Mouse (Mus musculus) left cerebral cortex, adult 8-10 months (tissue): ENCODE results near the gene Lsp1. TPM values are rescaled to one million over a fixed set of nuclear protein-coding genes. Genes with fewer than 3 reads are reported as not detected.

ENCODE experiments used
- DNase-seq, 2 experiments: peaks; one replicate each; pipeline ENCODE4 v3.0.0; 2022; ENCODE audit warnings: low spot score in 2 of 2
- total RNA-seq, 4 experiments: library from RNA; stranded (reverse); gene quantifications; 2 replicates each; pipeline ENCODE4 v1.2.4; 2022

Lsp1 gene
- total RNA-seq, 4 experiments from 2014 or later, result 10.8 to 18.8 (median 13.9) TPM

DNA sequence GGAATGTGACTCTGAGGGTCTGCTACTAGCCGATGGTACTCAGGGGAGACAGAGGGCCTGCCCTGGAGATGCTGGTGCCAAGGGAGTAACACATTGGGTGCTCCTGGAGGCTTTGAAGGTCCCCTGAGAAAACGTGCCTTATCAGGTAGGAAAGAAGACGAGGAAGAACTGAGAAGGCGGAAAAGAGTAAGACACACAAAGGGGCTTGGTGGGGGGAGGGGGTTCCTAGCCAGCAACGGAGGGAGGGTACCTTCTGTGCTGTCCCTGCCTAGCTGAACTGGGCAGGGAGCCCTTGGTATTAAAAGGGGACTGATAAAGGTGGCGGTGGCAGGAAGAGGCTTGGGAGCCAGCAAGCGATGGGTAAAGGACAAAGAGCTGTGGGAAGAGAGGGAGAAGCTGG is 15.0 kb downstream of the Lsp1 start:
- DNase-seq, result no peak

DNA sequence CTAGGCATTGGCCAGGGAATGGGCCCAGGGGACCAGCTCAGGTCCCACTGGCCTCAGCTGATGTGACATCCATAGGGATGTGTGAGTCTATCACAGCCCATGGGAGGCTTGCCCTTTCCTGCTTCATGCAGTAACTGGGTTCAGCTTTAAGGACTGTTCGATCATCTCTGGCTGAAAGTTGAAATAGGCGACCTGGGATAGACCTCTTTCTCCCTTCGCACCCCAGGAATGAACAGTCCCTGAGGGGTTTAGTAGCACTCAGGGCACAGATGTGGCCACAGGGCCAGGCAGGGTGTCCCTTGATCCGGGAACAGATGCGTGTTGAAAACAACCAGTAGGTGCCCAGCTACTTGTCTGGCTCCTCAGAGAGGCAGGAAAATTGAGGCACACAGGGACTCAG is 15.7 kb downstream of the Lsp1 start:
- DNase-seq, result no peak

DNA sequence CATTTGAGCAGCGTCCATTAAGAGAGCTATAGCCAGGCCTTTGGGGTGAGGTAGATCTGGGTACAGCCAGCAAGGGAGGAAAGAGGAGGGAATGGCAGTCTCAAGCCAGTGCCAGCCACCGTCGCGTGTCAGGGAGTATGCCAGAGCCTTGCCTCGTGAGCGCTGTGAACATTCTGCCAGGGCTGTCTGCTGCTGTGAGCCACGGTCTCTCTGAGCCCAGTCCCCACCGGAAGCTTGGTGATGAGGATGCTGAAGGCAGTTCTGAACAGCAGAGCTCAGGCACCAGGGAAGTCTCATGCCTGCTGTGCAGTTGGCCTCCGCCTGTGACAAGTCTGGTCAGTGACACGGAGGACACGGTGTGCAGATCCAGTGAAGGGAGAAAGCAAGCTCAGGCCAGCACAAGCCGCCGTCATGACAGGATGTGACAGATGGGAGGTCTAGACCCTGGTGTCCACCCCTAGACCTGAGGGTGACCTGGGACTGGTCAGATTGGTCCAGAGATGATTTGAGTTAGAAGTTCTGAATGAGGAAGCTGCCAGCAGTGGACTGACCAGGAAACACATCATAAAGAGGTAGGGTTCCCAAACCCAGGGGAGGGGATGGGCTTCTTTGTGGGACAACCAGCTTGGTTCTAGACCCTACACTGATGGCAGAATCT is 16.3 kb downstream of the Lsp1 start:
- DNase-seq, result no peak

DNA sequence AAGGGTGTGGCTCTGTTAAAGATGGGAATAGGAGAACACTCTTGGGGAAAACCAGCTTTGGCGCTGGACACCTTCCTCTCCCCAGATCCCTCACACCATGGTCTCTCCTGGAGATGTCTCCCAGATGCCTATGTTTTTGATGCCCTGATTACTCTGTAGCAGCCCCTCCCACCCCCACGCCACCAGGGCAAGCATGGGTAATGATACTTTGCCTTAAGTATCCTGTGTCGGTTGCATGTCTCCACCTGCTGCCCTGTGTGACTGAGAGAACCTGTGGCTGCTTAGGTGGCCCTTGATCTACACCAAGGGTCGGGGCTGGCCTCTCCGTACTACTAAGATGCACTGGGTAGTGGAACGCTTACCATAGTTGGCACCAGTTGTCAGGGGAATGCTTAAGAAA is 17.4 kb downstream of the Lsp1 start:
- no peak for DNase-seq

GRCm38 (mm10) chr7:142478574-142478973 is 18.0 kb downstream of the Lsp1 start:
- DNase-seq, result no peak

GRCm38 (mm10) chr7:142479307-142479706 is 18.7 kb downstream of the Lsp1 start:
- DNase-seq, result no peak

GRCm38 (mm10) chr7:142479886-142480285 is 19.3 kb downstream of the Lsp1 start:
- no peak for DNase-seq

DNA sequence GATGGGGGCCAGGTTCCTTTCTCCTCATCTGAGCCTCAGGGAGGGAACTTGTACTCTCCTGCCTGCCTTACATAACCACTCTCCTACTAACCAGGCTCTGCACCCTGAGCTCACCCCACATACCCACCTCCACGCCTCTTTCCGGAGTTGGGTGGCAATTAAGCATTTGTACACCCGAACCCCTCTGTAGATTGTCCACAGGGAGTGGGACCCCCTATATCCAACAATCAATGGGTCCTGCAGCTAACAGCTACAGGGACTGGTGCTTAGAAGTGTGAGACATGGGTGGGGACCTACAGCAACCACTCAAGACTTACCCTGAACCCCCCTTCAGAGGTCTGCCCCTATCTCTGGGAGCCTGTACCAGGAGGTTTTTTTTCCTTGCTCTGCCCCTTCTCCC is 20.1 kb downstream of the Lsp1 start:
- DNase-seq, result no peak

DNA sequence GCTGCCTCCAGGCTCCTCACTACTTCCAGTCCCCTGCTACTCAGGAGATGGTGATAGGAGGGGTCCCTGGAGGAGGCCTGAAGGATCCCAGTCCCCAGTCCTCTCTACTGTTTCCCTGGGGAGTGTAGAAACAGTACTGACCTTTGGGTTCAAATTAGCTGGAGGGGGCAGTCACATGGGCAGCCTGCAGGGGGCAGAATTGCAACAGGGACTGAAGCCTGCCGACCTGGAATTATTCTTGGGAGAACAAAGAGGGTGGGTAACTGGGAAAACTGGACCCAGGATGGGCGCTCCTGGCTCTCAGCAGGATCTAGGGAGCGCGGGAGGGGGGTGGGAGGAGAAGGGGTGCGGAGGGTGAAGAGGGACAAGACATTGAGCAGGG is 20.6 kb downstream of the Lsp1 start:
- DNase-seq, result no peak

DNA sequence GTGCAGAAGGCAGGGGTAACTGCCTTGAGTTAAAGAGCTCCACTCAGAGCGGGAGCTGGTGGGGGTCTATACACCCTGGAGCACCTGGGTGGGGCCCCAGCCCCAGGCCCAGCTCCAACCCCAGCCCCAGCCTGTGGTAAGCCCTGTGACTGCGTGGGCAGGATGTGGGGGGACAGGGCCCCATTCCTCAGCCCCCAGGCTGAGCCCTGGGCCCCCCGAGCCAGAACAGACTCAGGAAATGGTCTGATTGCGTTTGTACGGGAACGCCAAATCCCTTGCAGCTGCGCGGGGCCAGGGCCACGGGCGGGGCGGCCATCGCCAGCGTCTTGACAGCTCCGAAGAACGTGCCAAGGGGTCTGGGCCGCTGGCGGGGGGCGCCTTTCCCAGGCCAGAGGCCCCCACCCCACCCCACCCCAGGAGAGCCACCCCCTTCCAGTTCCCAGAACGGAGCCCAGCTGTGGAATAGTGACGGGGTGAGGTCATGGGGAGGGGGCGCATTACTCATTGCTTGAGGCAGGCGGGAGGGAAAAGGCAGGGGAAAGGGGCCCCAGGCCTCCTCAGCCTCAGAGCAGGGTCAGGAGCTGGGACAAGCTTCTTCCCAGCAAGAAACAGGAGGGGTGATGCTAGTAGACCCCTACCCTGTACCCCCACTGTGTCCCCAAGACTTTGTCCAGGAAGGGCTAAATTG is 21.1 kb downstream of the Lsp1 start:
- DNase-seq, result no peak

GRCm38 (mm10) chr7:142482256-142482609 is 21.6 kb downstream of the Lsp1 start:
- no peak for DNase-seq

GRCm38 (mm10) chr7:142483136-142483535 is 22.5 kb downstream of the Lsp1 start:
- no peak for DNase-seq

DNA sequence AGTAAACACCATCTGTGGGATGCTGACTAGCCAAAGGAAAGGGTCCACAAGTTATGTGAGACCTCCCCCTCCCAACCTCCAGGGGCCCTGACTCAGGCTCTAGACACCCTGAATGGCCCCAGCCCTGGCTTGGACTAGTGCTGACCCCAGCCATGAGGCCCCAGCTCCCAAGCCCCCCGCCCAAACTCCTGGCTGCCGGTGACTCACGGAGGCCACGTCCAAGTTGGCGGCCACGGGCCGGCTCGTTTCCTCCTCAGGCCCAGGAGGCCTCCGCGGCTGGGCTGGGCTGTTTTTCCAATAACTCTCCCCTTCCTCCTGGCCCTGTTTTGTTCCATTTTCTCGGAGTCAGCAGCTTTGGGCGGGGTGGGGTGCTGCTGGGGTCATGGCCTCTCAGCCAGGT is 24.2 kb downstream of the Lsp1 start:
- DNase-seq, result no peak

DNA sequence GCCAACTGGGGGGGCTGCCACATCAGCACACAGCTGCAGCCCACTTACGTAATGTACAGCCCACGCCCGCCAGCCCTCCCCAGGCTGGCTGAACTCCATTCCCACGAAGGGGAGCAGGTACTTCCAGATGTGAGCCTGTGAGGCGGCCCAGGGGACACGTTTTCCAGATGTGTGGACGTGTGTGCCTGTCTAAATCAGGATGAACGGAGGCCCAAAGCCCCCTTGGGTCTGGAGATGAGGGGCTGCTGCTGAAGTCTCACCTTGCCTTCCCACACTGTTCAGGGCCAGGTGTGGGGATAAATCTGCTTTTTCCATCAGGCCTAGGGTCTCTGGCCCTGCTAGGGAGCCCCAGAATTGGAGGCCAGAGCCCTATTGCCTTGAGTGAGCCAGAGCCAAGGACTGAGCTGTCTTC is 26.1 kb downstream of the Lsp1 start:
- no peak for DNase-seq

GRCm38 (mm10) chr7:142487341-142487859 is 26.8 kb downstream of the Lsp1 start:
- DNase-seq, result no peak

DNA sequence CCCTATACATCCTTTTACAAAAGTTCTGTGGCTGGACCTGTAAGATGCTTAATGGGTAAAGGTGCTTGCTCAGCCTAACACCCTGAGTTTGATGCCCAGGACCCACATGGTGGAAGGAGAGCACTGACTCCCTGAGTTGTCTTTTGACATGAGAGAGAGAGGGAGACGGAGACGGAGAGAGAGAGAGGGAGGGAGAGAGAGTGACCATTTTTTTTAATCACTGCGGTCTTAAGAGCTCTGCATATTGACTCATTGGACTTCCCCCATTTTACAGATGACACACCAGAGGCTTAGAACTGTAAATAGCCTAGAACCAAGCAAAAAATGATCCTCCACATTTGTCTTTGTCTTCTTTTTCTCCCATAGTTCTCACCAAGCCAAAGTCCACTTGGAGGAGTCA is 27.4 kb downstream of the Lsp1 start:
- no peak for DNase-seq

DNA sequence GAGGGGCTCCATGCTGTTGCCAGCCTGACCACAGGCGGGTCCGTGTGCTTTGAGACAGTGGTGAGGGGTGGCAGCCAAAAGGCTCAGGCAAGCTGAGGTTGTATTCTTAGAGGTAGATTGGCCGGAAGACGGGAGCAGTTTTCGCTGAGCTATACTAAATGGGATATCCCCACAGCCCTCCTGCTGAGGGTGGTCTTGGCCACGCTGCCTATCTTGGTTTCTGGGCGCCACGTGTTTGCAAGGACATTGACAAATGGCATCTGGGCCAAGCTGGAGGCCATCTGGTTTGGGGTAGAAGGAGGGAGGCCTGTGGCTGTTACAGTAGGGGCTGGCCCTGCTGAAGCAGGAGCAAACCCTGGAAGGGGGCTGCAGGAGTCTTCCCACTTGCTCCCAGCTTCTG is 32.9 kb downstream of the Lsp1 start:
- DNase-seq, result no peak

DNA sequence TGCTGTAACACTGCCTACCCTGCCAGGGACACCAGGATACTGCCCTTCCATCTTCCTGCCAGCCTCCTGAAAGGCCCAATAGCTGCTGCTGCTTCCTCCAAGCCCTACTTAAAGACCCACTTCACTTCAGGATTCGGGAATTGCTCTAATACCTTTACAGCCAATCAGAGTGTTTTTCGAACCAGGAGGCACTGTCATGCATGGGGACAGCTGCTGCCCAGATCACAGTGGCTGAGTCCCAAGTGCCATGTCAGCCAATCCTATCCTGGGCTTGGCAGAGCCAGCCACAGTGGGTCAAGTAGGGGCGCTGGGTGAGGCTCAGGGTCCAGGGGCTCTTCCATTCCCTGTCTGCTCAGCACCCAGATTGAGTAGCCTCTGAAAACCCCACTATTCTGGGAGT is 35.5 kb downstream of the Lsp1 start:
- DNase-seq, result no peak

GRCm38 (mm10) chr7:142496800-142497199 is 36.2 kb downstream of the Lsp1 start:
- DNase-seq, result no peak

DNA sequence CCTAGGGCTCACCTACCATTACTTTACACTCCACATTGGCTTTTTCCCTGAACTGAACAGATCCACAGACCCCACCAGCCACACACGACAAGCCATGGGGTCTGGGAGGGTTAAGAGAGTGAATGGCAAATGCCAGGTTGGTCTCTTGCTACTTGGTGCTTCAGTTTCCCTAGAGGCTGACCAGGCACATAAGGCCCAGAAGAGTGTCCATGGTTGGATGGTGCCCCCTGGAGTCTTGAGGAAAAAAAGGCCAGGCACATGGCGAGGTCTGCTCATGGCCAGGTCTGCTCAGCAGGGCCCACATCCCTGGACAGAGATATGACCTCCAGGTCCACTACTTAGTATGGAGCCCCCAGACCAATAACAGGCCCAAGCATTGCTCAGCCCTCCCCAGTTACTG is 37.2 kb downstream of the Lsp1 start:
- no peak for DNase-seq

GRCm38 (mm10) chr7:142498575-142498974 is 38.0 kb downstream of the Lsp1 start, which contains the start of gene Tnnt3:
TSS of gene Tnnt3 (plus strand) at chr7:142498836.
- no peak for DNase-seq

DNA sequence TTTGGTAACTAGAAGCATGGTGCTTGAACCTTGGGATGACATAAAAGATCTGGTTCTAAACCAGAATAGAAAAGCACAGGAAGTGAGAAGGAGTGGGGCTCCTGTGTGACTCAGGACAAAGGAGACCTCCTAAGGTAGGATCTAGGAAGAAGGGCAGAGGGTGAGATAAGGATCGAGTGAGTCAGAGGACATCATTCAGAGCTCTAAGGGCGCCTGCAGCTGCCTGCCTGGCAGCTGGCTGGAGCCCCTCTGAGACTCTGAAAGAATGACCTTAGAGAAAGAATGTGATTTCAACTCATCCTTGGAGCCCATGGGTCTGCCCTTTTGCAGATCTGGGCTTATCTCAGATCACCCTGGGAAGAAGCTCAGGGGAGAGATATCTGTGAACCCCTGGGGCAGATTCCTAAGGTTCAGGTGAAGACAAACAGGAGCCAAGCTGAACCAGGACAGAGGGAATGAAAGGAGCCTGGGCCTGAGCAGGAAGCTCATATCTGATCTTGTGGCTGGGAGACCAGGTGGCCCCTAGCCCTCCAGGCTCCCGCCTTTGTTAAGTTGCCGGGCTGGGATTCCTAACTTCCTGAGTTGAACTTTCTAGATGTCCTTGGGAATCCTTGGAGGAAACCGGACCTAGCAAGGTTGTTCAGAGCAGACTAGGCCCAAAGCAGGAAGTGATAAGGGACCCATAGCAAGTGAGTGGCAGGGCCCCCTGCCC is 38.6 kb downstream of the Lsp1 start:
- no peak for DNase-seq

DNA sequence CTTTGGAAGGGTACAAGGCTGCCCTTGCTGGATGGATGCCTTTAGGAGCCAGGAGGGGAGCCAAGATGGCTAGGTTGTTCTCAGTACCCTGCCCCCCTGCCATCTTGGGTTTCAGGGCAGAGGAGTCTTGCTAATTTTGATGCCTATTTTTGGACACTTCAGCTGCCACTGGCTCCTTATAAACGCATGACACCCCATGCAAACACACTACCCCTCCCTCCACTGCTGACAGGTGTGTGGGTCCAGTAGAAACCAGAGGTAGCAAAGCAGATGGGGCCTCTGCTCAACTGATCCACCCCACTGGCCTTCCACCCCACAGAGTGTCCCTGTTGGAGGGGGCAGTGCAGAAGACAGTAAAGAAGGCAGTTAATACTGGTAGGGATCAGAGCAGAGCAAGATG is 39.4 kb downstream of the Lsp1 start:
- no peak for DNase-seq
